Mouse (Mus musculus) neutrophil, adult 5-6 weeks (primary cell): ENCODE data around the gene Ceacam19. TPM values are rescaled to one million over a fixed set of nuclear protein-coding genes. Genes with fewer than 3 reads are reported as not detected.
"Not testable (repeated sequence)": the region's sequence is repeated elsewhere in the genome, so short reads cannot be mapped to it uniquely, and the experiment has no call there.

ENCODE experiments used
- ATAC-seq: fragments of 151-379, 151-347 bp; 2 replicates; pipeline ENCODE4 v1.8.0; 2017; ENCODE audit warnings: mild to moderate bottlenecking, moderate TSS enrichment; ENCODE audit not compliant: insufficient number of reproducible peaks, poor library complexity, low FRiP score, severe bottlenecking; ENCODE audit errors: extremely low read depth
- total RNA-seq: library from RNA; stranded (forward); fragments of 200-1000 nt; gene quantifications from 2 replicates; pipeline ENCODE4 v1.2.3, GENCODE M21; 2017

Gene Ceacam19
- 0.47 TPM in 1 of 2 replicates, not detected in the other for total RNA-seq

DNA sequence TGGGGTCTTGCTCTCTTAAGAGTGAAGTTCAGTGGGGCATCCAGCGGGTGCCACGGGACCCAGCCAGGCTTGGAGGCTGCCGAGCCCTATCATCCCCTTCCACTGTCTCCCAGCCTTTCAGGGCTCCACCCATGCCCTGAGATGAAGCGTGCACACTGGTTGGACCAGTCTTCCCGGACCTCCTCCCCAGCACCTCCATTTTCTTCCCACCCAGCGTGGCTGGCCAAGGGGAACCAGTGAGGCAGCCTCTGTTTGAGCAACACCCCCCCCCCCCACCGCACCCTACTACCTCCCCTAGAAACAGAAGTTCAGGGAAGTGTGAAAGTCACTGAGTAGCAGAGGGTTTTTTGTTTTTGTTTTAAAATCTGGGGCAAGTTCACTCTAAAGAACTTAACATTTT is at the start of gene Ceacam19:
TSS of gene Ceacam19 (minus strand) at position 117 of the 400 bp plus-strand sequence.
- no peak for ATAC-seq

DNA sequence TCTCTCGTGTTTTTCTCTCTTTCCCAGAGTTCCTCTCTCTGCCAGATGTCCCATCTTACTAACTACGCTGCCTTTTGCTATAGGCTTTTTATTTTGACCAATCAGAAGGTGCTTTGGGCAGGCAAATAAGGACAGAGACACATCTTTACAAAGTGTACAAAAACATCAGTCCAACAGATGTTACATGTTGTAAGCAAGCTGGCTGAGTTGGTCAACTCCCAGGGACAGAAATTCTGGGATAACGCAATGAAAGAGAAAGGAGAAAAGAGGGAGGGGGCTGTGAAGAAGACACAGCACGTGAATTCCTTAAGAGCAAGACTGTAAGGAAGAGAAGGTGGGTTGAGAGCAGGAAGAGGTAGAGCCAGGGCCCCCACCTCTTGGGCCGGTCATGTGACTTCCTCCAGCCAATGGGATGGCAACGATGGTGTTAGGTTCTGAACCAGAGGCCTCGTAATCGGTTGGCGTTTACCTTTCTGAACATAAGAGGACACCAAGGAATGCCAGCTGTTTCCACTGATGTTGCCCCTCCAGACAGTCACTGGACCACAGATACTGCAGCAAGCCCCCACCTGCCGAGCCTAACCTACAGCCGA is 49.6 kb upstream of the Ceacam19 start:
- no peak for ATAC-seq

GRCm38 (mm10) chr7:19935961-19936360 is 48.2 kb upstream of the Ceacam19 start:
- no peak for ATAC-seq

- 0 out of 2 replicates have a peak, but pooled peaks have one; percentile 3 for ATAC-seq
These were observed 47.5 kb upstream of the Ceacam19 start for GRCm38 (mm10) chr7:19935171-19935751.

- ATAC-seq: peak; percentile 45; the same call in 1 of the 2 replicates
These were observed 45.4 kb upstream of the Ceacam19 start for GRCm38 (mm10) chr7:19932877-19933809.

DNA sequence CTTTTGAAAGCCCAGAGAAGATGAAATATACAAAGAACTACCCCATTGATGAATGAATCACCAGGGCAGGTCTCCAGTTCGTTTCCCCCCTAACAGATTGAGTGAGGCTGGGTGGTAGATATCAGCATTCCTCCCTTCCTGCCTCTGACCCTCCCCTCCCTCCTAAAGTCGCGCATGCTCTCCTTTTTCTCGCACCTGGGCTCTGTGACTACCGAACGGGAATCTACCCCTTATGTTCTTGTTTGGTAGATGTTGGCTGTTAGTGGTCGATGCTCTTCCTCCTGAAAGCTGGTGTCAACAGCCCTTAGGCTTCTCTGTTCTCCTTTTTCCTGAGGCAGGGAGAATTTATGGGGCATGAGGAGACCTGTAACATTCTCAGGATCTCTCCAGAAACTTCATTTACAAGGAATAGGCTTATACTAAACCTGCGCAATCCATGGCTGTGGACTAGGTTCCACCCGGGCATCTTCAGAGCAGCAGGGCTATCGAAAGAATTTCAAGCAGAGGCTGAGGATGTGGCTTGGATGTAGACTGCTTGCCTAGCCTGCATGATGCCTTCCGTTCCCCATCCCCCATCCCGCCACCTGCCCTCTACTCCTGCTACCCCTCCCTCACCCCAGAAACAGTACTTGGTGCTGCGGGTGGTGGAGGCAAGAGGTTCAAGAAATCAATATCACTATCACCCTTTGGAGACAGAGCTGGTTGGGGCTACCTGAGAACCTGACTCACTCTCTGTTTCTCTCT is 44.5 kb upstream of the Ceacam19 start:
- ATAC-seq: no peak

DNA sequence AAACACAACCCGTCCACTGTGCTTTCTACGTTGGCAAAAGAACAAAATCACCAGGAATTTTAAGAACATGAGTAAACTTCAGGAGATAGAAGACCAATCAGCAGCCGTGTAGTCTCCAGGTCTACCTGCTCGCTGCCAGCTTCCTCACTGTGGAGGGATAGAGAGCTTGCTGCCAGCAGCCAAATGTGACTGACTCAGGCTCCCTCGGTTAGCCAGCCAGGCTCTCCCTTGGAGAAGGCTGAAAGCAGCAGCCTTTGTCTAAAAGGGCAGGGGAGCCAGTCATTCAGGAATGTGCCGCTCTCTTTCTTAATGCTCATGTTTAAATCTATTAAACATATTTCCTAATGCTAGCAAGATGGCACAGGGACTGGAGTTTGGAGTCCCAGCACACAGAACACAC is 42.7 kb upstream of the Ceacam19 start:
- ATAC-seq: not testable (repeated sequence)

DNA sequence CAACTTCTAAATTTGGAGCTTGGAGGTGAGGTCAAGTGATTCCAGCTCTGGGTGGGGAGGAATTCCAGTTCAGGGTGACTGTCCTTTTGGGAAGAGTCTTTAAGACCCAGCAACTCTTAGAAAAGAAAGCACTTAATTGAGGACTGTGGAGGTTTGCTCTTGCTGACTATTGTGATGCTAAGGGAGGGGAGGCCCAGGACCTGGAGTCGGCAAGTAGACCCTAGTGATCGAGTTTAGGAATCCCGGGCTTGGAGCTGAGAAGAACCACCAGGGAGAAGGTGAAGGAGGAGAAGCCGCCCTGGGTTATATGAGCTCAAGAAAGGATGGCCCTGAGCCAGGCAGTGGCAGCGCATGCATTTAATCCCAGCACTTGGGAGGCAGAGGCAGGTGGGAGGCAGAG is 40.7 kb upstream of the Ceacam19 start:
- no peak for ATAC-seq

GRCm38 (mm10) chr7:19926849-19927480 is 39.2 kb upstream of the Ceacam19 start:
- no peak for ATAC-seq

- no peak for ATAC-seq
These were observed 37.6 kb upstream of the Ceacam19 start for GRCm38 (mm10) chr7:19925376-19925775.

DNA sequence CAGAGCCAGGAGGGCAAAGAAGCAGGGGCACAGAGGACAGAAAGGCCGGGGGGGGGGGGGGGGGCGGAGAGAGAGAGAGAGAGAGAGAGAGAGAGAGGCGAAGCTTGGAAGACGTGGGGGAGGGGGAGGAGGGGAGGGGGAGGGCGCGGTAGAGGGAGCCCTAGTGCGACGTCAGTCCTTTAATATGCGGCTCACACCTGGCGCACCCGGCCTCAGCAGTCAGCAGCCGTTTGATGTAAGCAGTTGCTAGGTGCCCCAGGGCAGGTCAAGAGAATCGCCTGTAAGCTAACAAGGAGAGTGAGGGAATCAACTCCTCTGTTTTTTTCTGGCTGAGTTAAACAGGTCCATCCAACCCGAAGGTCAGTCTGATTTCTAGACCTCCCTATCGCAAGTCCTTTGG is 36.0 kb upstream of the Ceacam19 start:
- no peak for ATAC-seq

DNA sequence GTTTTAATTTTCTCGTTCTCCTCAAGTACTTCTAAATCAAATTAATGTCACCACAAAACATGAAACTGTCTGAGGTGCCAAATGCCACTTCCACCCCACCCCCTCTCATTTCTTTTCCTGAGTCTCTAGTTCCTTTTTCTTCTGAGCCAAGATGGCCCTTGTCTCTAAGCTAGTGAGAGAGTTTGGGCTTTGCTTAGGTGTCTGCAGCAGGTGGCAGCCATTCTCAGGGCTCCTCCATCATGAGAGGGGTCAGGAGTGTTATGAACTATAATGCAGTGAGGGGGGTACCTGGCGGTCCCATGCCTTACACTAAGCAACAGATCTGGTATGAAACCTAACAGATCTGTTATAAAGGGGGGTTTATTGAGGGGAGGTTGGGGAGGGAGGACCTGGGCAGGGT is 35.6 kb upstream of the Ceacam19 start:
- no peak for ATAC-seq

DNA sequence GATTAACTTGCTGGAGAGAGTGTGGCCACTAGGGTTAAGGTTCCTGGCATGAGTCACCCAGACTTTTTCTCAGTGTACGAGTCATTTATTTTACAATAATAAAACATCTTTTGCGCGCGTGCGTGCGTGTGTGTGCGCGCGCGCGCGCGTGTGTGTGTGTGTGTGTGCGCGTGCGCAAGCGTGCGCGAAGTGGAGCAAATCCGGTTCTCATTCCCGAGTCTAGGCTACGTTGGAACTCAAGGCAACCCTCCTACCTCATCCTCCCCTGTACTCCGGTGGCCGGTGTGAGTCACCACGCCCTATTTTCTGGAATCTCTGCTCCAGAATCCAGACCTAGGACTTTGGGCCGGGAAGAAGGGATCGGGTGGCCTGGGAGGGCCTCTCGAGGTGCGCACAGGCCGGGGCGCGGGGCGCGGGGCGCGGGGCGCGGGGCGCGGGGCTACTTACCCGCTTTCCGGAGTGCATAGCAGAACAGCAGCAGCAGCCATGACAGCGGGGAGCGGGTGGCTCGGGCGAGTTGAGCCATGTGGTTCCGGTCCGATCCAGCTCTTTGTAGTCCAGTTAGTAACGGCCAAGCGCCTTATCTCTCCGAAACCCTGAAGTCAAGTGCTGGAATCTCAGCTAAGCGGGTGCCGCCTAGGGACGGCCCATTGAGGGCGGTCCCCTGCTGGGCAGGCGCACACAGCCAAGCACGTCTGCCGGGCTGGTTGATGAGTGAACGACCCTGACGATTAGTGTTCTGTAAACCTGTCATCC is 32.9 kb upstream of the Ceacam19 start, which contains the start of gene Pvr:
TSS of gene Pvr (minus strand) at position 655 of the 756 bp plus-strand sequence.
- ATAC-seq: peak; percentile 48

DNA sequence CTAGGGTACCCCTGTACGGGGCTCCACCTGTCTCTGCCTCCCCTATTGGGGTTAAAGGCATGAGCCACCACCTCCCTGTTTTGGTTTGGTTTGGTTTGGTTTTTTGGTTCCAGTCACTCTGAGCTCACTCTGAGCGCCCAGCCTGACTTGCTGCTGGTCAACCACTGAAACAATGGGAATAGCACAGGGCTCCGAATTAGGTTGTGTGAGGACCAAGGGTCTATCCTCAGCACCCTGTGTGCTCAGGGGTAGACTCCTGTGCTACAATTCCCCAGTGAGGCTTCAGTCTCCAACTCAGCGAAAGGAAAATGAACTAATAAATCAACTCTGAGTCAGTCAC is 32.4 kb upstream of the Ceacam19 start:
- no peak for ATAC-seq

DNA sequence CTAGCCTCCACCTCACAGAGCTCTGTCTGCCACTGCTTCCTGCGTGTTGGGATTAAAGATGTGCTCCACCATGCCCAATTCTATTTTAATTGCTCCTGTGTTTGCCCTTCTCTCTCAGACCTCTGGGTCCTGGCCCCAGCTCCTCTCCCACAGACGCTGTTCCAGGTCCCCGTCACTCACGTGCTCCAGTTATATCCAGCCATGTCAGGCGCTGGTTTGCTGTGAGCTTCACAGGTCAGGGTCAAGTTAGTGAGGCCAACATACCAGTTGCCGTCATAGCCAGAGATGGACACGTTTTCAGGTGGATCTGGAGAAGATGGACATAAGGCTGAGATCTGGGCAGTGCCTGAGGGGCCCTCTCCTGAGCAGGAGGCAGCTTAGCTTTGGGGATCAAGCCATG is 26.8 kb upstream of the Ceacam19 start:
- ATAC-seq: no peak

DNA sequence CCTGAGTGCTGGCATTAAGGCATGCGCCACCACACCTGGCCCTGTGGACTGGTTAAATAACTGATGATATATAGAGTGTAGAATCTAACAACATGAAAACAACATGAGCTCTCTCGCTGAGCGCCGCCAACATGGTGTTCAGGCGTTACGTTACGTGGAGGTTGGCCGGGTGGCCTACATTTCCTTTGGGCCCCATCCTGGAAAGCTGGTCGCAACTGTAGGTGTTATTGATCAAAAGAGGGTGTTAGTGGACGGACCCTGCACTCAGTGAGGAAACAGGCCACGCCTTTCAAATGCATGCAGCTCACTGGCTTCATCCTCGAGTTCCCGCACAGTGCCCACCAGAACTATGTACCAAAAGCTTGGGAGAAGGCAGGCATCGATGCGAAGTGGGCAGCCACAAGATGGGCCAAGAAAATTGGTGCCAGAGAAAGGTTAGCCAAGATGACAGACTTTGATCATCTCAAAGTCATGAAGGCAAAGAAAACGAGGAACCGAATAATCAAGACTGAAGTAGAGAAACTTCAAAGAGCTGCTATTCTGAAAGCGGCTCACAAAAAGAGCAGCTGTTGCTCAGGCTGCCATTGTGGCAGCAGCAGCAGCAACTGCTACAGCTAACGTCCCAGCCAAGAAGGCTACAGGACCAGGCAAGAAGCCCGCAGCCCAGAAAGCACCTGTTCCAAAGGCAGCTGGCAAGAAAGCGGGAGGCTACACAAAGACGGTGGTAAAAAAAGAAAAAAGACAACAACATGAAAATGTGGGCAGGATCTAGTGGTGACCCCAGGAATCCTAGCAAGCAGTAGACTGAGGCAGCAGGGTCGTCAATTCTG is 24.1 kb upstream of the Ceacam19 start:
- no peak for ATAC-seq

- no peak for ATAC-seq
These were observed 23.5 kb upstream of the Ceacam19 start for GRCm38 (mm10) chr7:19911292-19911658.
